Mouse (Mus musculus) ovary, adult 2 months (tissue): ENCODE data around the gene Uvssa. TPM values are rescaled to one million over a fixed set of nuclear protein-coding genes. Genes with fewer than 3 reads are reported as not detected.

ENCODE experiments used
- polyA plus RNA-seq: library from polyadenylated mRNA; depleted of rRNA; stranded (reverse); fragments of >200 nt; gene quantifications from 2 replicates; pipeline ENCODE4 v1.2.3, GENCODE M21; 2012; rRNA removed

The Uvssa gene
- 5.7 and 6.8 TPM in 2 replicates for polyA plus RNA-seq

DNA sequence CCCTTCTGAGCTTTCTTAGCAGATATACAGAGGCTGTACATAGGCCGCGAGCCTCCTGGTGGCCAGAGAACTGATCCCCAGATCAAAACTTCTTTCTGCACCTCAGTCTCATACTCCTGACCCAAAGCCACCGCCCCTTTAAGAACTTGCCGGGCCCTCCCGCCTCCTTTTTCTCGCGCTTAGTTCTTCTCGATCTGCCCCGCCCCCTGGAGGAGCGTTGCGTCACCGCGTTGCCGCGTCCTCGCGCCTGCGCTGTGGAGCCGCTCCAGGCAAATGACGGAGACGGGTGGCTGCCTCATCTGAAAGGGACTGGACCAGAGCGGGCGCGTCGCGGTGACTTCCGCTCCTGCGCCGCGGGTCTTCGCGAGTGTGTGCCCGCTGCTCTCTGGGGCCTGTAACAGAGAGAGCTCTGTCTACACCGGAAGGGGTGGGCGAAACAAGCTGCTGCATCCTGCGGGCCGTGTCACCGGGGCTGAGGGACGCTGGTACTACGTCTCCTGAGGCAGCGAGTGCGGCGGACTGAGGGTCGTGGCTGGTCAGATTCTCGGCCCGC is at the start of gene Uvssa:
TSS of gene Uvssa (plus strand) at position 248 of the 553 bp plus-strand sequence.

DNA sequence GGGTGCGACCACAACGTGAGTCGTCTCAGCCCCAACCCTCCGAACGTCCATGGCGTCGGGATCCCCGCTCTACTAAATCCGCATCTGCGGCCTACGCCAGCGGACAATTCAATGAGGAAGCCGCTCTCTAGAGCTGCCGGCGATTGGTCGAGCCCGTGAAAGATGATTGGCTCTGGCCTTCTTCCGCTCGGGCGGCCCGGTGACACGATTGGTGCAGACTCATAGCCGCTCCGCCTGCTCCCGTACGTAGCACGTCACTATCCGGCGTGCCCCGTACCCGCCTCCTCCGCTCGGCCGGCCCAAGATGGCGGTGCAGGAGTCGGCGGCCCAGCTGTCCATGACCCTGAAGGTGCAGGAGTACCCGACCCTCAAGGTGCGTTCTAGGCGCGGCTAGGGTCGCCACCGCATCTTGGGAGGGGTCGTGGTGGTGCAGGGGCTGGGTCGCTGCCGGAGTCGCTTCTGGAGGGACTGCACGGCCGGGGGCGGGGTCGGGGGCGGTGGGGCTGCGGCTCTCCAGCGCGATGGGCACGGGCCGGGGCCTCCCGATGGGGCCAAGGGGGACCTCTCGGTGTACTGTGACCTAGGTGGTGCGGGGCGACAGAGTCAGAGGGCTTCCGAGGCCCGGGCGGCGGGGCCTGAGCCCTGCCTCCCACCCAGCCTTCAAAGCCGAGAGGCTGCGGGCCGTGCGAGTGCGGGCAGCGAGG is 42.9 kb upstream of the Uvssa start, which contains the start of gene Maea:
TSS of gene Maea (plus strand) at position 237 of the 704 bp plus-strand sequence.

DNA sequence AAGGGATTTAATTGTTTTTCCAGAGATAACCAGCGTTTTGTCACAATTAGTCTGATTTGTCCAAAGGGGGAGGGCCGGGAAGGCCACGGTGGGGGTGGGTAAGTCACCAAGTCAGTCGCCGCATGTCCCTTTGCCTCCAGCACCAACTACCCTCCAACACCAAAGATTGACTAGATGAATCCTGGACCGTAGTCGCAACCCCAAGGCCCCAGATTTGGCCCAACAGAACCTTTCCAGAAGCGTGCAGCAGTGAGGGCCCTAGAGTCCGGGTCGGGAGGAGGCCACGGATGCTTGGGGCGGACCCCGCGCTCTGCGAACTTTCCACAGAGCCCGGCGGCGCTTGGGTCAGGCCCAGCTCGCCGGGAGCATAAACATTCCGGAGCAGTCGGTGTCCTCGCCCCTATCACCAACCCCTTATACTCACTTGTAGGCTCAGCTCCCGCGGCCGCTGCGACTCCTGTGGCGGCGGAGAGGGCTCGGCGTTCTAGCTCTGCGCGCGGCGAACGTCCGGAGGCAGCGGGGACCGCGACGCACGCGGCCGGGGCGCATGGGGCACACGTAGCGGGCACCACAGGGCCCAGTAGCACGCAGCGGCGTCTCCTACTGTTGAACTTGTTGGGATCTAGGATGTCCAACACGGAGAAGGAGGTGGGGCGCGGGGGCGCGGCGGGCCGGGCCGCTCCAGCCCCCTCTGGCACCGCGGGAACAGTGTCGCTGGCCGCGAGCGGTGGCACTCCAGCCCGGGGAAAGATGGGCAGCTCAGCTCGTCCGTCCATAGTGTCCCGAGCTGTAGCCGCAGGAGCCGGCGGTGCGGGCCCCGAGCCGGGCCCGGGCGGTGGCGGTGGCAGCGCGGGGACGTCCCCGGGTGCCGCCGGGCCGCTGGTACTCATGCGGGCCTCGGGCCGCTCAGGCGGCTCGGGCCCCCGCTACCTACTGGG is 55.1 kb downstream of the Uvssa start, which contains the start of gene Nkx1-1:
TSS of gene Nkx1-1 (minus strand) at position 776 of the 938 bp plus-strand sequence.

Other genes starting within 250 kb of the Uvssa start
- 49.5 and 57.8 TPM in 2 replicates for gene Spon2, start 160.1 kb upstream of the Uvssa start, polyA plus RNA-seq
- gene Ctbp1, start 103.6 kb upstream of the Uvssa start, polyA plus RNA-seq, result 426 and 592 TPM in 2 replicates
- gene Maea, start 43.0 kb upstream of the Uvssa start, polyA plus RNA-seq, result 160 and 185 TPM in 2 replicates
- not detected in 2 replicates for gene Nkx1-1, start 55.4 kb downstream of the Uvssa start, polyA plus RNA-seq